Mouse (Mus musculus): ENCODE measurements around the gene Plekhn1. TPM values are rescaled to one million over a fixed set of nuclear protein-coding genes. Genes with fewer than 3 reads are reported as not detected.

Plekhn1 gene
- total and polyA plus RNA-seq, 3 experiments = 8.9 to 19.4 (median 13.4) TPM

DNA sequence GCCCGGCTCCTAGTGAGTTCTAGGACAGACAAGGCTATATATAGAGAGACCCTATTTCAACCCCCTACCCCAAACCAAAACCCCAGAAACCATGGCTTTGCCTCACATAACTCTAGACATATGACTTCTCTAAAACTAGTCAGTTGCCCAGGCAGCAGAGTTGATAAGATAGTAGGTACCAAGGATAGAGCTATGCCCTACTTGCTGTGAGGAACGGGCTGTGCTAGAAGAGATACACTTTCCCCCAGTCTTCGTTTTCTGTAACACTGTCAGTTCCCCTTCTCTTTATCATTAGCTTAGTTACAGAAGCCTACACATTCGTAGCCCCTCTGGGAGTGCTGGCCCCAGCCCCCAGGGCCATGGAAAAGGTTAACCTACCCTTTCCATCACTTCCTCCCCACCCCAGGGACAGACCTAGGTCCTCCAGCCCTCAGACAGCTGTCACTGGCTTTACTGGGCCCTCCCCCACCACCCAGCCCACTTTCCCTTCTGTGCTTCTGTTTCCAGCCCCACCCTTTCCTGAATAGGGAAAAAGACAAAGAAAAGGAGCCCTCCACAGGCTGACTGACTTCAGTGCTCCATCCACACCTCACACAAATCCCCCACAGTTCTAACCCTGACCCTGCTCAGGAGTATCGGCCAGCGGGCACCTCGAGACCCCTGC lies 50.2 kb downstream of the Plekhn1 start:
- no peak for DNase-seq (ENCODE audit: low spot score)
- Histone ChIP-seq H3K9me3 (replicated peaks) (no peaks in the 10 kb centered on the region), H3K4me1 (ENCODE audit: insufficient read depth, low read depth, low read length) (no peaks in the 10 kb centered on the region; the same call in 1 of the 2 replicates), H3K4me3 (ENCODE audit: low read depth, low read length) (no peak overlapping the region), H3K27me3 (ENCODE audit: insufficient read depth, low read length) (peaks cover 24% of the 10 kb centered on the region), H3K36me3 (replicated peaks) (no peaks in the 10 kb centered on the region)
- TF ChIP-seq POLR2AphosphoS5 (IDR thresholded peaks at IDR 0.05; ENCODE audit: insufficient replicate concordance, low read depth, low read length) (no peak), GATA2 (IDR thresholded peaks at IDR 0.05; ENCODE audit: borderline replicate concordance, low read depth, low read length) (no peak), GATA1 (IDR thresholded peaks at IDR 0.05; ENCODE audit: borderline replicate concordance, low read length) (no peak), CTCF (IDR thresholded peaks at IDR 0.05; ENCODE audit: low read depth, low read length) (no peak), TAL1 (conservative IDR thresholded peaks at IDR 0.05; ENCODE audit: low read depth, low read length) (no peak)
- no peak for ATAC-seq (ENCODE audit: extremely low read depth, insufficient number of reproducible peaks, low FRiP score, poor library complexity, severe bottlenecking)

DNA sequence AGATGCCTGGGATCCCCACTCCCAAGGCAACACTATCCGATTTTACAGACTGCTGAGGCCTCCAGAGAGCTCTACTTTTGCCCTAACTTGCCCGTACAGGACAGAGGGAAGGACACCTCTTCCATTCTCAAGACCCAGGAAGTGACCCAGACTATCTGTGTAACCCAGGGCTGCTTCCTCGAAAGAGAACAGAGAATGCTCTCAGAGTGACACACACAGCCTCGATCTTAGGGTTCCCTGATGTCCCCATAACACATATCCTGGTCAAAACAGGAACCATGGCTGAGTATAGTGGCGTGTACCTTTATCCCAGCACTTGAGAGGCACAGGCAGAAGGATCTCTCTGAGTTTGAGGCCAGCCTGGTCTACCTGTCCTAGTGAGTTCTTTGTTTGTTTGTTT lies 50.9 kb downstream of the Plekhn1 start:
- no peak overlapping the region for H3K4me3 ChIP-seq (ENCODE audit: low read depth, low read length)
- H3K9me3 ChIP-seq (replicated peaks) = peaks cover 7% of the 10 kb centered on the region
- no peak for ATAC-seq (ENCODE audit: extremely low read depth, insufficient number of reproducible peaks, low FRiP score, poor library complexity, severe bottlenecking)
- DNase-seq (ENCODE audit: low spot score) = no peak
- peaks cover 21% of the 10 kb centered on the region for H3K27me3 ChIP-seq (ENCODE audit: insufficient read depth, low read length)
- TF ChIP-seq GATA2 (IDR thresholded peaks at IDR 0.05; ENCODE audit: borderline replicate concordance, low read depth, low read length) (no peak), POLR2AphosphoS5 (IDR thresholded peaks at IDR 0.05; ENCODE audit: insufficient replicate concordance, low read depth, low read length) (no peak), TAL1 (conservative IDR thresholded peaks at IDR 0.05; ENCODE audit: low read depth, low read length) (no peak), CTCF (IDR thresholded peaks at IDR 0.05; ENCODE audit: low read depth, low read length) (no peak), GATA1 (IDR thresholded peaks at IDR 0.05; ENCODE audit: borderline replicate concordance, low read length) (no peak)
- H3K36me3 ChIP-seq (replicated peaks) = no peaks in the 10 kb centered on the region
- H3K4me1 ChIP-seq (ENCODE audit: insufficient read depth, low read depth, low read length) = no peaks in the 10 kb centered on the region; the same call in 1 of the 2 replicates

- DNase-seq (ENCODE audit: low spot score) (no peak), ATAC-seq (ENCODE audit: extremely low read depth, insufficient number of reproducible peaks, low FRiP score, poor library complexity, severe bottlenecking) (no peak)
- TF ChIP-seq CTCF (IDR thresholded peaks at IDR 0.05; ENCODE audit: low read depth, low read length) = no peak
- no peak for TF ChIP-seq TAL1 (conservative IDR thresholded peaks at IDR 0.05; ENCODE audit: low read depth, low read length)
- no peak for TF ChIP-seq POLR2AphosphoS5 (IDR thresholded peaks at IDR 0.05; ENCODE audit: insufficient replicate concordance, low read depth, low read length)
- no peak for TF ChIP-seq GATA2 (IDR thresholded peaks at IDR 0.05; ENCODE audit: borderline replicate concordance, low read depth, low read length)
- TF ChIP-seq GATA1 (IDR thresholded peaks at IDR 0.05; ENCODE audit: borderline replicate concordance, low read length) = no peak
- Histone ChIP-seq H3K4me1 (ENCODE audit: insufficient read depth, low read depth, low read length) (no peaks in the 10 kb centered on the region), H3K36me3 (replicated peaks) (no peaks in the 10 kb centered on the region), H3K9me3 (replicated peaks) (peaks cover 57% of the 10 kb centered on the region), H3K4me3 (ENCODE audit: low read depth, low read length) (0 out of 2 replicates have a peak overlapping the region, but pooled peaks have one; percentile 31), H3K27me3 (ENCODE audit: insufficient read depth, low read length) (no peaks in the 10 kb centered on the region; the same call in 1 of the 2 replicates)
These were observed 57.0 kb downstream of the Plekhn1 start for GRCm38 (mm10) chr4:156177630-156178029.

- Histone ChIP-seq H3K9me3 (replicated peaks) (peaks cover 72% of the 10 kb centered on the region), H3K36me3 (replicated peaks) (no peaks in the 10 kb centered on the region), H3K4me1 (ENCODE audit: insufficient read depth, low read depth, low read length) (no peaks in the 10 kb centered on the region), H3K27me3 (ENCODE audit: insufficient read depth, low read length) (no peaks in the 10 kb centered on the region; the same call in 1 of the 2 replicates), H3K4me3 (ENCODE audit: low read depth, low read length) (no peak overlapping the region)
- ATAC-seq (ENCODE audit: extremely low read depth, insufficient number of reproducible peaks, low FRiP score, poor library complexity, severe bottlenecking) (no peak), DNase-seq (ENCODE audit: low spot score) (no peak)
- no peak for TF ChIP-seq POLR2AphosphoS5 (IDR thresholded peaks at IDR 0.05; ENCODE audit: insufficient replicate concordance, low read depth, low read length)
- no peak for TF ChIP-seq GATA1 (IDR thresholded peaks at IDR 0.05; ENCODE audit: borderline replicate concordance, low read length)
- no peak for TF ChIP-seq TAL1 (conservative IDR thresholded peaks at IDR 0.05; ENCODE audit: low read depth, low read length)
- TF ChIP-seq CTCF (IDR thresholded peaks at IDR 0.05; ENCODE audit: low read depth, low read length) = no peak
- TF ChIP-seq GATA2 (IDR thresholded peaks at IDR 0.05; ENCODE audit: borderline replicate concordance, low read depth, low read length) = no peak
These were observed 62.8 kb downstream of the Plekhn1 start for GRCm38 (mm10) chr4:156171828-156172227.

Other genes starting within 250 kb of the Plekhn1 start
- gene B3galt6, start 242.2 kb downstream of the Plekhn1 start, total RNA-seq (2014; fragmentation: Nextera tagmentation) = 3.6 and 5.1 TPM in 2 replicates
- 11.6 and 11.7 TPM in 2 replicates for gene B3galt6, start 242.2 kb downstream of the Plekhn1 start, total RNA-seq (2017)
- 4.1 and 4.2 TPM in 2 replicates for gene B3galt6, start 242.2 kb downstream of the Plekhn1 start, polyA plus RNA-seq (2012)
- 51.0 and 94.4 TPM in 2 replicates for gene Sdf4, start 242.0 kb downstream of the Plekhn1 start, total RNA-seq (2014; fragmentation: Nextera tagmentation)
- gene Sdf4, start 242.0 kb downstream of the Plekhn1 start, total RNA-seq (2017) = 156 and 163 TPM in 2 replicates
- 30.7 and 31.8 TPM in 2 replicates for gene Sdf4, start 242.0 kb downstream of the Plekhn1 start, polyA plus RNA-seq (2012)
- gene Tnfrsf4, start 221.0 kb downstream of the Plekhn1 start, total RNA-seq (2014; fragmentation: Nextera tagmentation) = 2.3 and 2.5 TPM in 2 replicates
- gene Tnfrsf4, start 221.0 kb downstream of the Plekhn1 start, total RNA-seq (2017) = 1.2 and 3.1 TPM in 2 replicates
- 0.58 and 1.1 TPM in 2 replicates for gene Tnfrsf4, start 221.0 kb downstream of the Plekhn1 start, polyA plus RNA-seq (2012)
- gene Tnfrsf18, start 208.7 kb downstream of the Plekhn1 start, total RNA-seq (2014; fragmentation: Nextera tagmentation) = not detected in 2 replicates
- 0.22 TPM in 1 of 2 replicates, not detected in the other for gene Tnfrsf18, start 208.7 kb downstream of the Plekhn1 start, total RNA-seq (2017)
- gene Tnfrsf18, start 208.7 kb downstream of the Plekhn1 start, polyA plus RNA-seq (2012) = not detected in 2 replicates
- gene Ttll10, start 175.4 kb downstream of the Plekhn1 start, total RNA-seq (2014; fragmentation: Nextera tagmentation) = 1.5 TPM in 1 of 2 replicates, not detected in the other
- gene Ttll10, start 175.4 kb downstream of the Plekhn1 start, total RNA-seq (2017) = 0.12 TPM in 1 of 2 replicates, not detected in the other
- not detected in 2 replicates for gene Ttll10, start 175.4 kb downstream of the Plekhn1 start, polyA plus RNA-seq (2012)
- gene 9430015G10Rik, start 124.9 kb downstream of the Plekhn1 start, total RNA-seq (2014; fragmentation: Nextera tagmentation) = 67.9 and 74.6 TPM in 2 replicates
- 43.6 and 52.0 TPM in 2 replicates for gene 9430015G10Rik, start 124.9 kb downstream of the Plekhn1 start, total RNA-seq (2017)
- gene 9430015G10Rik, start 124.9 kb downstream of the Plekhn1 start, polyA plus RNA-seq (2012) = 10.4 and 13.5 TPM in 2 replicates
- 0.49 and 2.3 TPM in 2 replicates for gene Rnf223, start 104.3 kb downstream of the Plekhn1 start, total RNA-seq (2014; fragmentation: Nextera tagmentation)
- 0.16 and 0.17 TPM in 2 replicates for gene Rnf223, start 104.3 kb downstream of the Plekhn1 start, total RNA-seq (2017)
- 0.11 and 0.12 TPM in 2 replicates for gene Rnf223, start 104.3 kb downstream of the Plekhn1 start, polyA plus RNA-seq (2012)
- 1.7 and 2.0 TPM in 2 replicates for gene Agrn, start 37.4 kb downstream of the Plekhn1 start, total RNA-seq (2014; fragmentation: Nextera tagmentation)
- 0.38 and 0.70 TPM in 2 replicates for gene Agrn, start 37.4 kb downstream of the Plekhn1 start, total RNA-seq (2017)
- gene Agrn, start 37.4 kb downstream of the Plekhn1 start, polyA plus RNA-seq (2012) = 0.48 and 0.70 TPM in 2 replicates
- gene Isg15, start 34.0 kb downstream of the Plekhn1 start, total RNA-seq (2014; fragmentation: Nextera tagmentation) = not detected in 2 replicates
- gene Isg15, start 34.0 kb downstream of the Plekhn1 start, total RNA-seq (2017) = 0.16 and 0.93 TPM in 2 replicates
- 0.09 and 0.16 TPM in 2 replicates for gene Isg15, start 34.0 kb downstream of the Plekhn1 start, polyA plus RNA-seq (2012)
- gene AW011738, start 31.6 kb downstream of the Plekhn1 start, total RNA-seq (2014; fragmentation: Nextera tagmentation) = not detected in 2 replicates
- gene AW011738, start 31.6 kb downstream of the Plekhn1 start, total RNA-seq (2017) = 0.11 TPM in 1 of 2 replicates, not detected in the other
- not detected in 2 replicates for gene AW011738, start 31.6 kb downstream of the Plekhn1 start, polyA plus RNA-seq (2012)
- not detected in 2 replicates for gene Perm1, start 19.0 kb downstream of the Plekhn1 start, total RNA-seq (2014; fragmentation: Nextera tagmentation)
- gene Perm1, start 19.0 kb downstream of the Plekhn1 start, total RNA-seq (2017) = 0.05 TPM in 1 of 2 replicates, not detected in the other
- not detected in 2 replicates for gene Perm1, start 19.0 kb downstream of the Plekhn1 start, polyA plus RNA-seq (2012)
- 131 and 141 TPM in 2 replicates for gene Noc2l, start 1.2 kb upstream of the Plekhn1 start, total RNA-seq (2014; fragmentation: Nextera tagmentation)
- gene Noc2l, start 1.2 kb upstream of the Plekhn1 start, total RNA-seq (2017) = 73.7 and 86.3 TPM in 2 replicates
- 93.0 and 102 TPM in 2 replicates for gene Noc2l, start 1.2 kb upstream of the Plekhn1 start, polyA plus RNA-seq (2012)
- 24.2 TPM in 1 of 2 replicates, not detected in the other for gene Samd11, start 20.8 kb upstream of the Plekhn1 start, total RNA-seq (2014; fragmentation: Nextera tagmentation)
- gene Samd11, start 20.8 kb upstream of the Plekhn1 start, total RNA-seq (2017) = 0.11 and 0.23 TPM in 2 replicates
- gene Samd11, start 20.8 kb upstream of the Plekhn1 start, polyA plus RNA-seq (2012) = 0.07 and 0.12 TPM in 2 replicates
- not detected in 2 replicates for gene Vmn2r-ps159, start 96.2 kb upstream of the Plekhn1 start, total RNA-seq (2014; fragmentation: Nextera tagmentation)
- gene Vmn2r-ps159, start 96.2 kb upstream of the Plekhn1 start, total RNA-seq (2017) = not detected in 2 replicates
- gene Vmn2r-ps159, start 96.2 kb upstream of the Plekhn1 start, polyA plus RNA-seq (2012) = not detected in 2 replicates

All from G1E (cell line).